ENCODE assay signal across 10 mouse cellular contexts in the genomic region with DNA sequence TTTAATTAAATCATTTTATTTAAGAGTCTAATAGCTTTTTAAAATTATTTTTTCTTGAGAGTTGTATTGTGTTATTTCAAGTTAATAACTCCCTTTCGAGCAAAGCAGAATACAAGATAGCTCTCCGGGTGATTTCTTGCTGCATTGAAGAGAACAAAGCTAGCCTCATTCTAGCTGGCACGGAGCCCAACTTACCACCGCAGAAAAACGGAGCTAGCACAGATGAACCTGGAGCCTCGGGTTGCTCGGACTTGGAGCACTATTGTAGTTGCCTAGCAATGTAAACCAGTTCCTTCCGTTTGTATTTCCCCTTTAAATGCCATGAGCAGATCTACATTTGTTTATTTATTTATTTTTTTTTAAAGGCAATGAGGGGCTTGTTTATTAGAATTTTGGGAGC.
DNase-seq lines count a peak whose midpoint lies in the region; ATAC-seq and TF ChIP-seq lines count a peak whose summit lies in the region.
"Had no signal": no experiment of that assay in that cellular context is flagged by ENCODE, and none has a peak within 500 bp of the region (broad histone marks: within the 10 kb centered on the region; RNA-seq: fewer than 3 reads in every experiment).

No protein-coding gene starts in this region.

- WGBS in lung, embryonic 14.5 days, result 45% methylated on average over 8 of the region's 8 CpGs
- 4% methylated on average over 8 of the region's 8 CpGs for WGBS in forebrain, embryonic 14.5 days
- WGBS in intestine, embryonic 15.5 days, result 65% methylated on average over 8 of the region's 8 CpGs

- no peak overlapping the region for H3K4me2 ChIP-seq in lung, embryonic 14.5 days
- H3K4me2 ChIP-seq in forebrain, embryonic 14.5 days (ENCODE audit: low read length), result no peak overlapping the region
- no peak overlapping the region for H3K4me2 ChIP-seq in intestine, embryonic 15.5 days (replicated peaks)
- H3K4me2 ChIP-seq: embryonic facial prominence, embryonic 15.5 days had no signal

- no peaks in the 10 kb centered on the region for H3K36me3 ChIP-seq in lung, embryonic 14.5 days (ENCODE audit: insufficient read depth)
- H3K36me3 ChIP-seq in forebrain, embryonic 14.5 days (ENCODE audit: control insufficient read depth, insufficient read depth, low read length), result no peaks in the 10 kb centered on the region
- H3K36me3 ChIP-seq in intestine, embryonic 15.5 days, result no peaks in the 10 kb centered on the region
- H3K36me3 ChIP-seq: embryonic facial prominence, embryonic 15.5 days had no signal

- no peak overlapping the region for H3K27ac ChIP-seq in lung, embryonic 14.5 days (ENCODE audit: low read depth)
- H3K27ac ChIP-seq in forebrain, embryonic 14.5 days (ENCODE audit: low read depth, low read length), result no peak overlapping the region
- H3K27ac ChIP-seq in intestine, embryonic 15.5 days, result no peak overlapping the region
- H3K27ac ChIP-seq: embryonic facial prominence, embryonic 15.5 days; left cerebral cortex, adult 2 months had no signal

- DNase-seq in gastrocnemius, postnatal 10 days, result peak; percentile 36
- no peak for DNase-seq in gastrocnemius, postnatal 25 days
- DNase-seq in lung, embryonic 14.5 days, result peak; percentile 73
- DNase-seq in lung, adult 18-20 months, result no peak
- peak; percentile 87 for DNase-seq in forebrain, embryonic 14.5 days (ENCODE audit: low spot score)
- DNase-seq in embryo, embryonic 10 days (ENCODE audit: low spot score), result no peak

- no peaks in the 10 kb centered on the region for H3K4me1 ChIP-seq in lung, embryonic 14.5 days (ENCODE audit: insufficient read depth)
- peaks cover 14% of the 10 kb centered on the region; the same call in 1 of the 2 replicates for H3K4me1 ChIP-seq in forebrain, embryonic 14.5 days (ENCODE audit: control insufficient read depth, insufficient read depth, low read length)
- H3K4me1 ChIP-seq in intestine, embryonic 15.5 days (replicated peaks), result no peaks in the 10 kb centered on the region

- H3K9me3 ChIP-seq in lung, embryonic 14.5 days (ENCODE audit: low read depth, low read length), result no peaks in the 10 kb centered on the region
- no peaks in the 10 kb centered on the region for H3K9me3 ChIP-seq in forebrain, embryonic 14.5 days (replicated peaks; ENCODE audit: control insufficient read depth, low read length)
- no peaks in the 10 kb centered on the region for H3K9me3 ChIP-seq in intestine, embryonic 15.5 days
- H3K9me3 ChIP-seq: embryonic facial prominence, embryonic 15.5 days had no signal

- H3K9ac ChIP-seq in lung, embryonic 14.5 days, result no peak overlapping the region
- no peak overlapping the region for H3K9ac ChIP-seq in forebrain, embryonic 14.5 days (ENCODE audit: low read length)
- no peak overlapping the region for H3K9ac ChIP-seq in intestine, embryonic 15.5 days
- H3K9ac ChIP-seq: embryonic facial prominence, embryonic 15.5 days had no signal

- no peak for ATAC-seq in lung, embryonic 14.5 days (ENCODE audit: insufficient read depth)
- peak; percentile 51; the same call in 1 of the 2 replicates for ATAC-seq in cerebellum, adult (ENCODE audit: insufficient number of reproducible peaks, low FRiP score, low TSS enrichment)
- ATAC-seq in forebrain, embryonic 14.5 days, result peak; percentile 74
- no peak for ATAC-seq in intestine, embryonic 15.5 days

- H3K27me3 ChIP-seq in lung, embryonic 14.5 days (ENCODE audit: insufficient read depth, low read length), result no peaks in the 10 kb centered on the region
- H3K27me3 ChIP-seq in forebrain, embryonic 14.5 days (replicated peaks; ENCODE audit: control insufficient read depth, insufficient read depth, low read length), result no peaks in the 10 kb centered on the region
- H3K27me3 ChIP-seq in intestine, embryonic 15.5 days (replicated peaks), result no peaks in the 10 kb centered on the region
- H3K27me3 ChIP-seq: embryonic facial prominence, embryonic 15.5 days had no signal

- no peak for TF ChIP-seq CTCF in lung, embryonic 14.5 days (IDR thresholded peaks at IDR 0.05; ENCODE audit: low read depth)

- no peak overlapping the region for H3K4me3 ChIP-seq in lung, embryonic 14.5 days (ENCODE audit: low read depth, low read length)
- H3K4me3 ChIP-seq in forebrain, embryonic 14.5 days (ENCODE audit: low read depth, low read length), result no peak overlapping the region
- no peak overlapping the region for H3K4me3 ChIP-seq in intestine, embryonic 15.5 days (replicated peaks)
- H3K4me3 ChIP-seq: embryonic facial prominence, embryonic 15.5 days; left cerebral cortex, adult 2 months had no signal

Comparison
In these comparisons a context has a peak if more than half of its experiments do, and no peak if none do; other contexts are left out.
1. DNase-seq: peak in gastrocnemius, postnatal 10 days (single experiment), lung, embryonic 14.5 days (single experiment) and forebrain, embryonic 14.5 days (single experiment); none in gastrocnemius, postnatal 25 days (single experiment), lung, adult 18-20 months (0 of 2) and embryo, embryonic 10 days (single experiment).
2. ATAC-seq: peak in cerebellum, adult (single experiment) and forebrain, embryonic 14.5 days (single experiment); none in lung, embryonic 14.5 days (single experiment) and intestine, embryonic 15.5 days (single experiment).